Mouse (Mus musculus) kidney, adult 2 months (tissue): ENCODE measurements around the gene Eef1akmt1.

ENCODE experiments used
- CTCF ChIP-seq: fragments of 200-500 bp; conservative IDR thresholded peaks from 2 replicates; pipeline ENCODE4 v1.5.1; 2011; ENCODE audit warnings: low read depth, mild to moderate bottlenecking, control low read depth, low read length, moderate library complexity, mixed read lengths; ENCODE audit not compliant: insufficient read depth, insufficient read length
- POLR2A ChIP-seq: fragments of 200-500 bp; IDR thresholded peaks from one replicate; pipeline ENCODE4 v1.6.1; 2011; ENCODE audit warnings: low read depth, low read length, control low read depth

GRCm38 (mm10) chr14:57525388-57526049, 45.9 kb downstream of the Eef1akmt1 start:
- no peak for TF ChIP-seq CTCF
- no peak for TF ChIP-seq POLR2A
